Mouse (Mus musculus) megakaryocyte, embryonic 14.5 days (primary cell): ENCODE data around the gene Trap1. TPM values are rescaled to one million over a fixed set of nuclear protein-coding genes. Genes with fewer than 3 reads are reported as not detected.
"Not testable (repeated sequence)": the region's sequence is repeated elsewhere in the genome, so short reads cannot be mapped to it uniquely, and the experiment has no call there.

ENCODE experiments used
- H3K27me3 ChIP-seq: replicated peaks from 2 replicates; pipeline ENCODE3; 2012; ENCODE audit warnings: inconsistent platforms
- H3K36me3 ChIP-seq: replicated peaks from 2 replicates; pipeline ENCODE3; 2012; ENCODE audit warnings: low read length, inconsistent platforms, mixed read lengths
- H3K4me1 ChIP-seq: 2 replicates; pipeline ENCODE4 v1.6.1; 2012; ENCODE audit warnings: inconsistent platforms
- H3K4me3 ChIP-seq: replicated peaks from 2 replicates; pipeline ENCODE3; 2012; ENCODE audit warnings: moderate library complexity, mild to moderate bottlenecking, inconsistent platforms
- H3K9me3 ChIP-seq: 2 replicates; pipeline ENCODE4 v1.6.1; 2012; ENCODE audit warnings: inconsistent platforms
- FLI1 ChIP-seq: IDR thresholded peaks from 2 replicates; pipeline ENCODE4 v1.6.1; 2012; ENCODE audit warnings: low read length, inconsistent platforms, mixed read lengths
- GATA1 ChIP-seq: IDR thresholded peaks from 3 replicates; pipeline ENCODE4 v1.6.1; 2012; ENCODE audit warnings: mixed read lengths, low read length, inconsistent platforms, borderline replicate concordance
- polyA plus RNA-seq: library from polyadenylated mRNA; stranded (reverse); fragments of >175 nt; gene quantifications from 2 replicates; pipeline ENCODE4 v1.2.3, GENCODE M21; 2012; ENCODE audit warnings: low replicate concordance; ENCODE audit not compliant: insufficient read depth

Gene Trap1
- polyA plus RNA-seq, 1 experiment = 147 TPM

- peaks cover 4% of the 10 kb centered on the region for H3K36me3 ChIP-seq
- peaks cover 19% of the 10 kb centered on the region for H3K4me1 ChIP-seq
- H3K27me3 ChIP-seq = peaks cover 3% of the 10 kb centered on the region
- TF ChIP-seq FLI1 (no peak), GATA1 (no peak)
- no peak overlapping the region for H3K4me3 ChIP-seq
- peaks cover 12% of the 10 kb centered on the region for H3K9me3 ChIP-seq
Measured at GRCm38 (mm10) chr16:4026672-4027071, 51.0 kb downstream of the Trap1 start.

- H3K36me3 ChIP-seq = no peaks in the 10 kb centered on the region
- H3K27me3 ChIP-seq = peaks cover 3% of the 10 kb centered on the region
- 0 out of 2 replicates have a peak, but pooled peaks cover 3% of the 10 kb centered on the region for H3K9me3 ChIP-seq
- no peak for TF ChIP-seq GATA1
- no peak for TF ChIP-seq FLI1
- peaks cover 14% of the 10 kb centered on the region for H3K4me1 ChIP-seq
- no peak overlapping the region for H3K4me3 ChIP-seq
Measured at GRCm38 (mm10) chr16:4022719-4023118, 54.9 kb downstream of the Trap1 start.

GRCm38 (mm10) chr16:4021241-4021640, 56.4 kb downstream of the Trap1 start:
- TF ChIP-seq FLI1 (no peak), GATA1 (no peak)
- peaks cover 3% of the 10 kb centered on the region for H3K27me3 ChIP-seq

GRCm38 (mm10) chr16:4017466-4017865, 60.2 kb downstream of the Trap1 start:
- H3K27me3 ChIP-seq, H3K4me3 ChIP-seq, H3K4me1 ChIP-seq, H3K36me3 ChIP-seq: not testable (repeated sequence)
- peaks cover 23% of the 10 kb centered on the region for H3K9me3 ChIP-seq

More at GRCm38 (mm10) chr16:4021241-4021640, 56.4 kb downstream of the Trap1 start:
- H3K4me1 ChIP-seq = no peaks in the 10 kb centered on the region; the same call in 1 of the 2 replicates
- H3K9me3 ChIP-seq = peaks cover 3% of the 10 kb centered on the region
- H3K36me3 ChIP-seq = no peaks in the 10 kb centered on the region
- H3K4me3 ChIP-seq = no peak overlapping the region

GRCm38 (mm10) chr16:4016786-4017185, 60.8 kb downstream of the Trap1 start:
- H3K27me3 ChIP-seq, H3K36me3 ChIP-seq, H3K4me1 ChIP-seq: not testable (repeated sequence)
- Histone ChIP-seq H3K4me3 (peak overlapping the region; percentile 50), H3K9me3 (peaks cover 23% of the 10 kb centered on the region)

GRCm38 (mm10) chr16:4014040-4014668, 63.5 kb downstream of the Trap1 start:
- TF ChIP-seq FLI1 (no peak), GATA1 (no peak)
- peaks cover 10% of the 10 kb centered on the region for H3K4me1 ChIP-seq
- no peak overlapping the region for H3K4me3 ChIP-seq
- H3K27me3 ChIP-seq = peaks cover 3% of the 10 kb centered on the region
- H3K36me3 ChIP-seq = peaks cover 4% of the 10 kb centered on the region
- peaks cover 20% of the 10 kb centered on the region for H3K9me3 ChIP-seq

GRCm38 (mm10) chr16:4012882-4013570, 64.6 kb downstream of the Trap1 start:
- Histone ChIP-seq H3K27me3 (no peaks in the 10 kb centered on the region), H3K4me3 (peak overlapping the region; percentile 12), H3K4me1 (peaks cover 10% of the 10 kb centered on the region), H3K9me3 (peaks cover 29% of the 10 kb centered on the region), H3K36me3 (peaks cover 4% of the 10 kb centered on the region)
- TF ChIP-seq FLI1 (no peak), GATA1 (no peak)

- peak within 1 kb of the TSS; percentile 96 for H3K4me3 ChIP-seq
- H3K9me3 ChIP-seq = peaks cover 13% of the 10 kb centered on the region
- H3K27me3 ChIP-seq = no peaks in the 10 kb centered on the region
- peaks cover 48% of the 10 kb centered on the region for H3K4me1 ChIP-seq
- TF ChIP-seq GATA1 (no peak), FLI1 (peak; percentile 82; the same call in 1 of the 2 replicates)
- H3K36me3 ChIP-seq = peaks cover 32% of the 10 kb centered on the region
Measured at GRCm38 (mm10) chr16:4003489-4004398, 73.9 kb downstream of the Trap1 start, which contains the start of gene Slx4. TSS of gene Slx4 (minus strand) at chr16:4003770.

Other genes with a start within 250 kb of the Trap1 start
- gene Olfr15, start 246.9 kb downstream of the Trap1 start, polyA plus RNA-seq = not detected in 2 replicates
- gene Zfp174, start 230.6 kb downstream of the Trap1 start, polyA plus RNA-seq = 0.11 and 0.54 TPM in 2 replicates
- 30.2 and 49.6 TPM in 2 replicates for gene Naa60, start 205.5 kb downstream of the Trap1 start, polyA plus RNA-seq
- gene Zfp597, start 193.3 kb downstream of the Trap1 start, polyA plus RNA-seq = 0.77 and 3.0 TPM in 2 replicates
- not detected in 2 replicates for gene Gm20695, start 193.2 kb downstream of the Trap1 start, polyA plus RNA-seq
- gene 1700037C18Rik, start 169.1 kb downstream of the Trap1 start, polyA plus RNA-seq = 18.9 and 24.5 TPM in 2 replicates
- gene Cluap1, start 169.0 kb downstream of the Trap1 start, polyA plus RNA-seq = 17.0 TPM in 1 of 2 replicates, not detected in the other
- 0.31 TPM in 1 of 2 replicates, not detected in the other for gene Nlrc3, start 101.2 kb downstream of the Trap1 start, polyA plus RNA-seq
- 15.6 and 19.8 TPM in 2 replicates for gene Slx4, start 74.1 kb downstream of the Trap1 start, polyA plus RNA-seq
- gene Dnase1, start 40.9 kb downstream of the Trap1 start, polyA plus RNA-seq = not detected in 2 replicates
- 7.5 and 8.2 TPM in 2 replicates for gene Crebbp, start 136.2 kb upstream of the Trap1 start, polyA plus RNA-seq